12 mouse cellular contexts compared by ENCODE assay signal in the genomic region with DNA sequence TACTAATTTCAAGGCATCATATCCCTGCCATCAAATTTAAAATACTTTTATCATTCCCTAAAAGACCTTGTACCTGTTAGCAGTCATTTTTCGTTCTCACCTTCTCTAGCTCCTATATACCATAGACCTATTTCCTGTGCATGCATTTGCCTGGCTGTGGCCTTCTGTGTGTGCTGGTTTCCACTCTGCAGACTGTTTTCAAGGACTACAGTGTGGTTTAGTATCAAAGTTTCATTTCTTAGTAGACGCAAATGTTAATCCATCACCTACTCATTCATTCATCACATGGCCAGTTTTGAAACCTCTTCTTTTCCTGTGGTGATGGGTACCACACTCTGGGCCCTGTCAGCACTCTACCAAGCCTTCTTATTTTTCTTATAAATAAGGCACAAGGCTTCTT.
"Had no signal": no experiment of that assay in that cellular context is flagged by ENCODE, and none has a peak within 500 bp of the region (broad histone marks: within the 10 kb centered on the region; RNA-seq: fewer than 3 reads in every experiment).

No protein-coding gene starts in this region.

- ATAC-seq: liver, postnatal 0 days; lung, postnatal 0 days; midbrain, embryonic 13.5 days; midbrain, embryonic 15.5 days had no signal

- DNase-seq: liver, postnatal 0 days; lung, adult 2 months; lung, postnatal 14 days; lung, postnatal 4 days; right cerebral cortex, postnatal 14 days; spleen, adult 18-20 months; thymus, adult 18-20 months; thymus, postnatal 14 days; thymus, postnatal 36 days had no signal
